Mouse (Mus musculus): ENCODE measurements around the gene Agtpbp1. TPM values are rescaled to one million over a fixed set of nuclear protein-coding genes. Genes with fewer than 3 reads are reported as not detected.

Agtpbp1 gene
- polyA plus RNA-seq, 1 experiment from 2014 or later = 24.6 TPM

- under 1% methylated on average over 33 of the region's 73 CpGs for WGBS (ENCODE audit: missing documents)
- Histone ChIP-seq H3K4me3 (ENCODE audit: inconsistent target) (peak overlapping the region; percentile 46), H3K79me2 (ENCODE audit: inconsistent target) (peaks cover 43% of the 10 kb centered on the region), H3K27ac (peak overlapping the region; percentile 36; the same call in 1 of the 2 replicates), H3K36me3 (ENCODE audit: inconsistent target) (no peaks in the 10 kb centered on the region)
These were observed 27.6 kb downstream of the Agtpbp1 start for GRCm38 (mm10) chr13:59557185-59557985.

- H3K36me3 ChIP-seq (ENCODE audit: inconsistent target) = no peaks in the 10 kb centered on the region
- H3K4me3 ChIP-seq (ENCODE audit: inconsistent target) = peak overlapping the region; percentile 75
- peak overlapping the region; percentile 39 for H3K27ac ChIP-seq
- under 1% methylated on average over 29 of the region's 45 CpGs for WGBS (ENCODE audit: missing documents)
- peaks cover 50% of the 10 kb centered on the region for H3K79me2 ChIP-seq (ENCODE audit: inconsistent target)
These were observed 28.4 kb downstream of the Agtpbp1 start for GRCm38 (mm10) chr13:59556670-59557069.

- Histone ChIP-seq H3K36me3 (ENCODE audit: inconsistent target) (no peaks in the 10 kb centered on the region), H3K79me2 (ENCODE audit: inconsistent target) (peaks cover 60% of the 10 kb centered on the region), H3K4me3 (ENCODE audit: inconsistent target) (peak overlapping the region; percentile 75; the same call in 1 of the 2 replicates), H3K27ac (no peak overlapping the region)
- 84% methylated on average over 7 of the region's 8 CpGs for WGBS (ENCODE audit: missing documents)
These were observed 29.3 kb downstream of the Agtpbp1 start for GRCm38 (mm10) chr13:59555613-59556192.

GRCm38 (mm10) chr13:59554772-59555505 is 30.1 kb downstream of the Agtpbp1 start:
- H3K36me3 ChIP-seq (ENCODE audit: inconsistent target) = no peaks in the 10 kb centered on the region
- H3K79me2 ChIP-seq (ENCODE audit: inconsistent target) = peaks cover 68% of the 10 kb centered on the region
- H3K27ac ChIP-seq = no peak overlapping the region
- 86% methylated on average over 17 of the region's 17 CpGs for WGBS (ENCODE audit: missing documents)
- H3K4me3 ChIP-seq (ENCODE audit: inconsistent target) = no peak overlapping the region

GRCm38 (mm10) chr13:59552751-59553150 is 32.3 kb downstream of the Agtpbp1 start:
- WGBS (ENCODE audit: missing documents) = 90% methylated on average over 2 of the region's 2 CpGs
- H3K79me2 ChIP-seq (ENCODE audit: inconsistent target) = peaks cover 89% of the 10 kb centered on the region
- H3K4me3 ChIP-seq (ENCODE audit: inconsistent target) = no peak overlapping the region
- H3K36me3 ChIP-seq (ENCODE audit: inconsistent target) = no peaks in the 10 kb centered on the region
- no peak overlapping the region for H3K27ac ChIP-seq

- WGBS (ENCODE audit: missing documents) = 99% methylated on average over 5 of the region's 5 CpGs
- peaks cover 94% of the 10 kb centered on the region for H3K79me2 ChIP-seq (ENCODE audit: inconsistent target)
- no peaks in the 10 kb centered on the region for H3K36me3 ChIP-seq (ENCODE audit: inconsistent target)
- no peak overlapping the region for H3K4me3 ChIP-seq (ENCODE audit: inconsistent target)
- no peak overlapping the region for H3K27ac ChIP-seq
These were observed 32.7 kb downstream of the Agtpbp1 start for GRCm38 (mm10) chr13:59552286-59552685.

- Histone ChIP-seq H3K27ac (no peak overlapping the region), H3K36me3 (ENCODE audit: inconsistent target) (no peaks in the 10 kb centered on the region), H3K4me3 (ENCODE audit: inconsistent target) (no peak overlapping the region), H3K79me2 (ENCODE audit: inconsistent target) (peaks cover 100% of the 10 kb centered on the region)
- WGBS (ENCODE audit: missing documents) = 100% methylated on average over 1 of the region's 1 CpGs
These were observed 35.7 kb downstream of the Agtpbp1 start for GRCm38 (mm10) chr13:59549318-59549798.

- Histone ChIP-seq H3K27ac (no peak overlapping the region), H3K4me3 (ENCODE audit: inconsistent target) (no peak overlapping the region), H3K79me2 (ENCODE audit: inconsistent target) (peaks cover 100% of the 10 kb centered on the region), H3K36me3 (ENCODE audit: inconsistent target) (no peaks in the 10 kb centered on the region)
- WGBS (ENCODE audit: missing documents) = 97% methylated on average over 4 of the region's 4 CpGs
These were observed 37.3 kb downstream of the Agtpbp1 start for GRCm38 (mm10) chr13:59547716-59548115.

- Histone ChIP-seq H3K4me3 (ENCODE audit: inconsistent target) (no peak overlapping the region), H3K36me3 (ENCODE audit: inconsistent target) (no peaks in the 10 kb centered on the region), H3K79me2 (ENCODE audit: inconsistent target) (peaks cover 100% of the 10 kb centered on the region), H3K27ac (no peak overlapping the region)
- 60% methylated on average over 2 of the region's 2 CpGs for WGBS (ENCODE audit: missing documents)
These were observed 37.9 kb downstream of the Agtpbp1 start for GRCm38 (mm10) chr13:59547091-59547490.

- 96% methylated on average over 10 of the region's 10 CpGs for WGBS (ENCODE audit: missing documents)
- Histone ChIP-seq H3K79me2 (ENCODE audit: inconsistent target) (peaks cover 87% of the 10 kb centered on the region), H3K36me3 (ENCODE audit: inconsistent target) (no peaks in the 10 kb centered on the region), H3K27ac (no peak overlapping the region), H3K4me3 (ENCODE audit: inconsistent target) (no peak overlapping the region)
These were observed 42.6 kb downstream of the Agtpbp1 start for GRCm38 (mm10) chr13:59542411-59542810.

- Histone ChIP-seq H3K79me2 (ENCODE audit: inconsistent target) (peaks cover 66% of the 10 kb centered on the region), H3K36me3 (ENCODE audit: inconsistent target) (0 out of 2 replicates have a peak, but pooled peaks cover 7% of the 10 kb centered on the region), H3K27ac (no peak overlapping the region), H3K4me3 (ENCODE audit: inconsistent target) (no peak overlapping the region)
- WGBS (ENCODE audit: missing documents) = 95% methylated on average over 5 of the region's 5 CpGs
These were observed 45.0 kb downstream of the Agtpbp1 start for GRCm38 (mm10) chr13:59540030-59540429.

GRCm38 (mm10) chr13:59538661-59539060 is 46.4 kb downstream of the Agtpbp1 start:
- Histone ChIP-seq H3K4me3 (ENCODE audit: inconsistent target) (no peak overlapping the region), H3K36me3 (ENCODE audit: inconsistent target) (0 out of 2 replicates have a peak, but pooled peaks cover 15% of the 10 kb centered on the region), H3K79me2 (ENCODE audit: inconsistent target) (peaks cover 52% of the 10 kb centered on the region), H3K27ac (no peak overlapping the region)
- 98% methylated on average over 5 of the region's 5 CpGs for WGBS (ENCODE audit: missing documents)

GRCm38 (mm10) chr13:59536631-59537030 is 48.4 kb downstream of the Agtpbp1 start:
- peaks cover 23% of the 10 kb centered on the region; the same call in 1 of the 2 replicates for H3K36me3 ChIP-seq (ENCODE audit: inconsistent target)
- peaks cover 32% of the 10 kb centered on the region; the same call in 1 of the 2 replicates for H3K79me2 ChIP-seq (ENCODE audit: inconsistent target)
- H3K27ac ChIP-seq = no peak overlapping the region
- 79% methylated on average over 2 of the region's 2 CpGs for WGBS (ENCODE audit: missing documents)
- no peak overlapping the region for H3K4me3 ChIP-seq (ENCODE audit: inconsistent target)

- H3K36me3 ChIP-seq (ENCODE audit: inconsistent target) = peaks cover 23% of the 10 kb centered on the region; the same call in 1 of the 2 replicates
- 93% methylated on average over 6 of the region's 6 CpGs for WGBS (ENCODE audit: missing documents)
- H3K79me2 ChIP-seq (ENCODE audit: inconsistent target) = peaks cover 23% of the 10 kb centered on the region; the same call in 1 of the 2 replicates
- no peak overlapping the region for H3K27ac ChIP-seq
- H3K4me3 ChIP-seq (ENCODE audit: inconsistent target) = no peak overlapping the region
These were observed 49.3 kb downstream of the Agtpbp1 start for GRCm38 (mm10) chr13:59535746-59536145.
